In genomic region chr7:92820941-92821465, GRCm38 (mm10) we compare ENCODE assay signal across 14 mouse cellular contexts. TPM values are rescaled to one million over a fixed set of nuclear protein-coding genes. Genes with fewer than 3 reads are reported as not detected.
A peak's percentile ranks its signal among the peaks of the same experiment; 100 is the strongest.
DNase-seq lines count a peak whose midpoint lies in the region; ATAC-seq lines count a peak whose summit lies in the region.
"Had no signal": no experiment of that assay in that cellular context is flagged by ENCODE, and none has a peak within 500 bp of the region (broad histone marks: within the 10 kb centered on the region; RNA-seq: fewer than 3 reads in every experiment).

No protein-coding gene starts in this region.

- no peaks in the 10 kb centered on the region for H3K9me3 ChIP-seq in limb, embryonic 15.5 days
- H3K9me3 ChIP-seq in limb, embryonic 10.5 days (replicated peaks): no peaks in the 10 kb centered on the region
- H3K9me3 ChIP-seq in intestine, embryonic 16.5 days (ENCODE audit: control insufficient read depth, low read length): no peaks in the 10 kb centered on the region
- no peaks in the 10 kb centered on the region for H3K9me3 ChIP-seq in kidney, embryonic 15.5 days (replicated peaks)
- H3K9me3 ChIP-seq: midbrain, embryonic 12.5 days had no signal

- H3K9ac ChIP-seq in limb, embryonic 15.5 days: no peak overlapping the region
- H3K9ac ChIP-seq in intestine, embryonic 16.5 days (ENCODE audit: low read depth, low read length): 0 out of 2 replicates have a peak overlapping the region, but pooled peaks have one; percentile 10
- no peak overlapping the region for H3K9ac ChIP-seq in kidney, embryonic 15.5 days
- H3K9ac ChIP-seq: midbrain, embryonic 12.5 days had no signal

- DNase-seq in adrenal gland, postnatal 10 days: peak; percentile 6
- no peak for DNase-seq in adrenal gland, adult 8-10 months
- no peak for DNase-seq in limb, embryonic 10.5 days (ENCODE audit: low spot score)
- DNase-seq in brain, adult 2 months (ENCODE audit: low read depth, low spot score): peak; percentile 62
- DNase-seq: gastrocnemius, postnatal 14 days; lung, adult 2 months had no signal

- WGBS in limb, embryonic 15.5 days: 63% methylated on average over 7 of the region's 7 CpGs
- WGBS in limb, embryonic 10.5 days: 72% methylated on average over 7 of the region's 7 CpGs
- 56% methylated on average over 7 of the region's 7 CpGs for WGBS in intestine, embryonic 16.5 days
- 74% methylated on average over 7 of the region's 7 CpGs for WGBS in kidney, embryonic 15.5 days

- no peak overlapping the region for H3K4me3 ChIP-seq in limb, embryonic 15.5 days
- H3K4me3 ChIP-seq in limb, embryonic 10.5 days: no peak overlapping the region
- H3K4me3 ChIP-seq in intestine, embryonic 16.5 days (ENCODE audit: low read length): no peak overlapping the region
- no peak overlapping the region for H3K4me3 ChIP-seq in kidney, embryonic 15.5 days (replicated peaks)
- H3K4me3 ChIP-seq: midbrain, embryonic 12.5 days had no signal

- no peak for ATAC-seq in limb, embryonic 15.5 days (ENCODE audit: insufficient number of reproducible peaks, low FRiP score, low TSS enrichment, low read depth)
- no peak for ATAC-seq in intestine, embryonic 16.5 days
- ATAC-seq in activated CD4-positive, CD25-positive, alpha-beta regulatory T cell, adult 4 months: no peak
- ATAC-seq in kidney, embryonic 15.5 days (replicated peaks; ENCODE audit: low FRiP score): no peak
- ATAC-seq: forebrain, embryonic 16.5 days; inflammation-experienced regulatory T-cells, adult 6 months had no signal

- H3K4me1 ChIP-seq in limb, embryonic 15.5 days: peaks cover 13% of the 10 kb centered on the region
- H3K4me1 ChIP-seq in limb, embryonic 10.5 days: peaks cover 19% of the 10 kb centered on the region
- peaks cover 21% of the 10 kb centered on the region for H3K4me1 ChIP-seq in intestine, embryonic 16.5 days (ENCODE audit: control insufficient read depth, insufficient read depth, low read length)
- no peaks in the 10 kb centered on the region for H3K4me1 ChIP-seq in kidney, embryonic 15.5 days
- H3K4me1 ChIP-seq: midbrain, embryonic 12.5 days had no signal

- no peak overlapping the region for H3K4me2 ChIP-seq in limb, embryonic 15.5 days
- no peak overlapping the region for H3K4me2 ChIP-seq in intestine, embryonic 16.5 days (ENCODE audit: low read depth, low read length)
- no peak overlapping the region for H3K4me2 ChIP-seq in kidney, embryonic 15.5 days
- H3K4me2 ChIP-seq: heart, embryonic 11.5 days; midbrain, embryonic 12.5 days had no signal

- H3K36me3 ChIP-seq in limb, embryonic 15.5 days: no peaks in the 10 kb centered on the region; the same call in 1 of the 2 replicates
- no peaks in the 10 kb centered on the region for H3K36me3 ChIP-seq in limb, embryonic 10.5 days
- H3K36me3 ChIP-seq in intestine, embryonic 16.5 days (ENCODE audit: control insufficient read depth, insufficient read depth, low read length): no peaks in the 10 kb centered on the region
- no peaks in the 10 kb centered on the region for H3K36me3 ChIP-seq in kidney, embryonic 15.5 days

- no peaks in the 10 kb centered on the region for H3K27me3 ChIP-seq in limb, embryonic 15.5 days
- H3K27me3 ChIP-seq in limb, embryonic 10.5 days (ENCODE audit: low read depth, poor library complexity, severe bottlenecking): no peaks in the 10 kb centered on the region
- no peaks in the 10 kb centered on the region for H3K27me3 ChIP-seq in intestine, embryonic 16.5 days (replicated peaks; ENCODE audit: control insufficient read depth, insufficient read depth, low read length)
- no peaks in the 10 kb centered on the region for H3K27me3 ChIP-seq in kidney, embryonic 15.5 days
- H3K27me3 ChIP-seq: midbrain, embryonic 12.5 days had no signal

- H3K27ac ChIP-seq in limb, embryonic 15.5 days: peak overlapping the region; percentile 44; the same call in 1 of the 2 replicates
- H3K27ac ChIP-seq in limb, embryonic 10.5 days: no peak overlapping the region
- H3K27ac ChIP-seq in intestine, embryonic 16.5 days (ENCODE audit: low read length): peak overlapping the region; percentile 75
- H3K27ac ChIP-seq in kidney, embryonic 15.5 days: no peak overlapping the region
- H3K27ac ChIP-seq: midbrain, embryonic 12.5 days had no signal

RNA-seq across cellular contexts. Expression of gene Ddias, which starts 53.0 kb away (rescaled TPM):
- 1 to 10 TPM; 1.7 to 3.4 TPM for total RNA-seq in adrenal gland, postnatal 10 days (2021)
- 1 to 10 TPM; 1.1 to 2.6 (median 1.5) TPM for total RNA-seq in adrenal gland, adult 8-10 months (2022)
- polyA plus RNA-seq in limb, embryonic 15.5 days (2015; fragmentation: Nextera tagmentation; extraction: Ambion mirVana): 9.6 and 10.4 TPM in 2 replicates
- 23.0 and 24.4 TPM in 2 replicates for polyA plus RNA-seq in limb, embryonic 10.5 days (2016; fragmentation: Nextera tagmentation; extraction: Ambion mirVana)
- polyA plus RNA-seq in intestine, embryonic 16.5 days (2015; fragmentation: Nextera tagmentation; extraction: Ambion mirVana): 8.7 and 9.2 TPM in 2 replicates
- 1 to 10 TPM; 3.1 to 4.2 TPM for polyA plus RNA-seq in activated CD4-positive, CD25-positive, alpha-beta regulatory T cell, adult 4 months (2017; shearing (Covaris generic))
- polyA plus RNA-seq in kidney, embryonic 15.5 days (2015; fragmentation: Nextera tagmentation; extraction: Ambion mirVana): 12.2 and 16.7 TPM in 2 replicates

RNA-seq across cellular contexts. Expression of gene Prcp, which starts 53.3 kb away (rescaled TPM):
- 10 to 100 TPM; 34.2 to 39.0 TPM for total RNA-seq in adrenal gland, postnatal 10 days (2021)
- total RNA-seq in adrenal gland, adult 8-10 months (2022): 10 to 100 TPM; 11.0 to 20.7 (median 14.5) TPM
- polyA plus RNA-seq in limb, embryonic 15.5 days (2015; fragmentation: Nextera tagmentation; extraction: Ambion mirVana): 25.3 and 26.5 TPM in 2 replicates
- polyA plus RNA-seq in limb, embryonic 10.5 days (2016; fragmentation: Nextera tagmentation; extraction: Ambion mirVana): 15.8 and 20.4 TPM in 2 replicates
- polyA plus RNA-seq in intestine, embryonic 16.5 days (2015; fragmentation: Nextera tagmentation; extraction: Ambion mirVana): 22.8 and 25.3 TPM in 2 replicates
- 10 to 100 TPM; 16.3 to 22.9 TPM for polyA plus RNA-seq in activated CD4-positive, CD25-positive, alpha-beta regulatory T cell, adult 4 months (2017; shearing (Covaris generic))
- polyA plus RNA-seq in kidney, embryonic 15.5 days (2015; fragmentation: Nextera tagmentation; extraction: Ambion mirVana): 20.9 and 22.7 TPM in 2 replicates

Comparison
In these comparisons a context has a peak if more than half of its experiments do, and no peak if none do; other contexts are left out.
1. DNase-seq: peak in adrenal gland, postnatal 10 days (single experiment) and brain, adult 2 months (single experiment); none in adrenal gland, adult 8-10 months (single experiment) and limb, embryonic 10.5 days (single experiment).
2. H3K27ac ChIP-seq: peak in limb, embryonic 15.5 days (single experiment) and intestine, embryonic 16.5 days (single experiment); none in limb, embryonic 10.5 days (single experiment) and kidney, embryonic 15.5 days (single experiment).